Mouse (Mus musculus): Measurements from ENCODE around the gene Tsc1.

- no peak for TF ChIP-seq GATA1 (IDR thresholded peaks at IDR 0.05; ENCODE audit: borderline replicate concordance, low read length)
- TF ChIP-seq FLI1 (IDR thresholded peaks at IDR 0.05; ENCODE audit: low read length): no peak
These were observed 13.3 kb downstream of the Tsc1 start for GRCm38 (mm10) chr2:28654295-28654694.

Data from megakaryocyte, embryonic 14.5 days (primary cell).